Mouse (Mus musculus): ENCODE results near the gene Ppif.

GRCm38 (mm10) chr14:25708917-25709316, 15.0 kb downstream of the Ppif start:
- TF ChIP-seq POLR2A (IDR thresholded peaks at IDR 0.05; ENCODE audit: borderline replicate concordance, extremely low read depth, low read depth, low read length), result no peak
- TF ChIP-seq CTCF (IDR thresholded peaks at IDR 0.05; ENCODE audit: insufficient read depth, low read length), result no peak
